Mouse (Mus musculus) splenic B cell, adult 2 months (primary cell): ENCODE results near the gene Eif4a2.
A peak's percentile ranks its signal among the peaks of the same experiment; 100 is the strongest.
"Not testable (repeated sequence)": the region's sequence is repeated elsewhere in the genome, so short reads cannot be mapped to it uniquely, and the experiment has no call there.

Experiments used
- DNase-seq: peaks from one replicate; pipeline ENCODE4 v3.0.0-alpha.2; 2011; ENCODE audit warnings: low read depth, low spot score
- H3K27me3 ChIP-seq: 2 replicates; pipeline ENCODE4 v1.6.1; 2012; ENCODE audit warnings: mild to moderate bottlenecking, low read length, moderate library complexity, mixed read lengths; ENCODE audit not compliant: control insufficient read depth, poor library complexity, insufficient read depth, severe bottlenecking
- H3K36me3 ChIP-seq: 2 replicates; pipeline ENCODE4 v1.6.1; 2012; ENCODE audit warnings: mild to moderate bottlenecking, low read length, moderate library complexity, mixed read lengths; ENCODE audit not compliant: control insufficient read depth, poor library complexity, insufficient read depth, severe bottlenecking

The Eif4a2 gene

GRCm38 (mm10) chr16:23107231-23107942, at the start of gene Eif4a2:
TSS of gene Eif4a2 (plus strand) at chr16:23107444.
- peak; percentile 95 for DNase-seq
- no peaks in the 10 kb centered on the region; the same call in 1 of the 2 replicates for H3K27me3 ChIP-seq
- peaks cover 23% of the 10 kb centered on the region for H3K36me3 ChIP-seq

GRCm38 (mm10) chr16:23057668-23058447, 49.4 kb upstream of the Eif4a2 start, which contains the start of gene Kng1:
TSS of gene Kng1 (plus strand) at chr16:23057865.
- H3K27me3 ChIP-seq, DNase-seq, H3K36me3 ChIP-seq: not testable (repeated sequence)

GRCm38 (mm10) chr16:23059630-23060029, 47.6 kb upstream of the Eif4a2 start:
- not testable (repeated sequence) for DNase-seq, H3K27me3 ChIP-seq, H3K36me3 ChIP-seq

- DNase-seq, H3K36me3 ChIP-seq, H3K27me3 ChIP-seq: not testable (repeated sequence)
Observed at GRCm38 (mm10) chr16:23060781-23061325, 46.4 kb upstream of the Eif4a2 start.

- not testable (repeated sequence) for H3K27me3 ChIP-seq, DNase-seq, H3K36me3 ChIP-seq
Observed at GRCm38 (mm10) chr16:23077516-23077915, 29.7 kb upstream of the Eif4a2 start.

- H3K27me3 ChIP-seq, DNase-seq, H3K36me3 ChIP-seq: not testable (repeated sequence)
Observed at GRCm38 (mm10) chr16:23087159-23087558, 20.1 kb upstream of the Eif4a2 start.

- not testable (repeated sequence) for H3K36me3 ChIP-seq, H3K27me3 ChIP-seq
- peak; percentile 67 for DNase-seq
Observed at GRCm38 (mm10) chr16:23087712-23088111, 19.5 kb upstream of the Eif4a2 start.

- not testable (repeated sequence) for H3K27me3 ChIP-seq, DNase-seq, H3K36me3 ChIP-seq
Observed at GRCm38 (mm10) chr16:23088491-23088890, 18.8 kb upstream of the Eif4a2 start.

GRCm38 (mm10) chr16:23091345-23091744, 15.9 kb upstream of the Eif4a2 start:
- DNase-seq, H3K27me3 ChIP-seq, H3K36me3 ChIP-seq: not testable (repeated sequence)

GRCm38 (mm10) chr16:23093321-23093953, 13.8 kb upstream of the Eif4a2 start:
- no peak for DNase-seq
- Histone ChIP-seq H3K27me3 (no peaks in the 10 kb centered on the region), H3K36me3 (no peaks in the 10 kb centered on the region)

GRCm38 (mm10) chr16:23094136-23094535, 13.1 kb upstream of the Eif4a2 start:
- no peak for DNase-seq
- H3K36me3 ChIP-seq, result no peaks in the 10 kb centered on the region
- no peaks in the 10 kb centered on the region for H3K27me3 ChIP-seq

- not testable (repeated sequence) for H3K27me3 ChIP-seq, DNase-seq, H3K36me3 ChIP-seq
Observed at GRCm38 (mm10) chr16:23095581-23095980, 11.7 kb upstream of the Eif4a2 start.

GRCm38 (mm10) chr16:23096886-23097285, 10.4 kb upstream of the Eif4a2 start:
- not testable (repeated sequence) for H3K27me3 ChIP-seq, H3K36me3 ChIP-seq, DNase-seq

GRCm38 (mm10) chr16:23097290-23098104, 9.7 kb upstream of the Eif4a2 start:
- not testable (repeated sequence) for H3K36me3 ChIP-seq, DNase-seq, H3K27me3 ChIP-seq
